Mouse (Mus musculus) liver, postnatal 0 days (tissue): ENCODE measurements around the gene Pnldc1. TPM values are rescaled to one million over a fixed set of nuclear protein-coding genes. Genes with fewer than 3 reads are reported as not detected.
"Not testable (repeated sequence)": the region's sequence is repeated elsewhere in the genome, so short reads cannot be mapped to it uniquely, and the experiment has no call there.

Experiments
- ATAC-seq: fragments of 200-750 bp; cut with Nextera tagmentation; 2 replicates; pipeline ENCODE4 v1.8.0; 2017; ENCODE audit warnings: mild to moderate bottlenecking, moderate library complexity
- DNase-seq: peaks from one replicate; pipeline ENCODE4 v3.0.0-alpha.2; 2016
- H3K27ac ChIP-seq: fragments of 300-500 bp; sonication (generic); 2 replicates; pipeline ENCODE4 v1.5.1; 2014; ENCODE audit warnings: antibody characterized with exemption, moderate library complexity, mild to moderate bottlenecking, low read depth
- H3K27me3 ChIP-seq: fragments of 300-500 bp; sonication (generic); 2 replicates; pipeline ENCODE4 v1.6.1; 2014; ENCODE audit warnings: low read length, control low read depth, mixed read lengths; ENCODE audit not compliant: insufficient read depth
- H3K36me3 ChIP-seq: fragments of 300-500 bp; sonication (generic); replicated peaks from 2 replicates; pipeline ENCODE4 v1.6.1; 2014; ENCODE audit warnings: mild to moderate bottlenecking, control low read depth, low read length, moderate library complexity, mixed read lengths; ENCODE audit not compliant: insufficient read depth
- H3K4me1 ChIP-seq: fragments of 300-500 bp; sonication (generic); 2 replicates; pipeline ENCODE4 v1.6.1; 2014; ENCODE audit warnings: antibody characterized with exemption, mild to moderate bottlenecking, control low read depth; ENCODE audit not compliant: insufficient read depth
- H3K4me2 ChIP-seq: fragments of 300-500 bp; sonication (generic); 2 replicates; pipeline ENCODE4 v1.6.1; 2014; ENCODE audit warnings: low read depth, mild to moderate bottlenecking, low read length, moderate library complexity, mixed read lengths
- H3K4me3 ChIP-seq: fragments of 300-500 bp; sonication (generic); 2 replicates; pipeline ENCODE4 v1.5.1; 2014; ENCODE audit warnings: low read depth, low read length
- H3K9ac ChIP-seq: fragments of 300-500 bp; sonication (generic); replicated peaks from 2 replicates; pipeline ENCODE4 v1.6.1; 2014; ENCODE audit warnings: mild to moderate bottlenecking, moderate library complexity
- H3K9me3 ChIP-seq: fragments of 300-500 bp; sonication (generic); 2 replicates; pipeline ENCODE4 v1.6.1; 2016; ENCODE audit warnings: mild to moderate bottlenecking, control low read depth, low read length, mixed read lengths
- CTCF ChIP-seq: sonication (generic); IDR thresholded peaks from 2 replicates; pipeline ENCODE4 v1.5.1; 2016; ENCODE audit warnings: antibody characterized with exemption, low read depth
- EP300 ChIP-seq: IDR thresholded peaks from 2 replicates; pipeline ENCODE4 v1.6.1; 2016; ENCODE audit warnings: antibody characterized with exemption, low read depth, mild to moderate bottlenecking
- WGBS: fragments of 180-500 bp; shearing (Covaris S2); extraction: QIAGEN DNeasy Blood & Tissue Kit; methylation state at CpG from one replicate; pipeline ENCODE4 v1.1.7; 2014; ENCODE audit not compliant: insufficient replicate concordance; 5-methylcytosine and 5-hydroxymethylcytosine counted together
- polyA plus RNA-seq: library from polyadenylated mRNA; unstranded; fragments of >200 nt; fragmentation: Nextera tagmentation; extraction: Ambion mirVana; gene quantifications from 2 replicates; pipeline ENCODE4 v1.2.1, GENCODE M21; 2015

The Pnldc1 gene
- 0.47 and 0.95 TPM in 2 replicates for polyA plus RNA-seq

DNA sequence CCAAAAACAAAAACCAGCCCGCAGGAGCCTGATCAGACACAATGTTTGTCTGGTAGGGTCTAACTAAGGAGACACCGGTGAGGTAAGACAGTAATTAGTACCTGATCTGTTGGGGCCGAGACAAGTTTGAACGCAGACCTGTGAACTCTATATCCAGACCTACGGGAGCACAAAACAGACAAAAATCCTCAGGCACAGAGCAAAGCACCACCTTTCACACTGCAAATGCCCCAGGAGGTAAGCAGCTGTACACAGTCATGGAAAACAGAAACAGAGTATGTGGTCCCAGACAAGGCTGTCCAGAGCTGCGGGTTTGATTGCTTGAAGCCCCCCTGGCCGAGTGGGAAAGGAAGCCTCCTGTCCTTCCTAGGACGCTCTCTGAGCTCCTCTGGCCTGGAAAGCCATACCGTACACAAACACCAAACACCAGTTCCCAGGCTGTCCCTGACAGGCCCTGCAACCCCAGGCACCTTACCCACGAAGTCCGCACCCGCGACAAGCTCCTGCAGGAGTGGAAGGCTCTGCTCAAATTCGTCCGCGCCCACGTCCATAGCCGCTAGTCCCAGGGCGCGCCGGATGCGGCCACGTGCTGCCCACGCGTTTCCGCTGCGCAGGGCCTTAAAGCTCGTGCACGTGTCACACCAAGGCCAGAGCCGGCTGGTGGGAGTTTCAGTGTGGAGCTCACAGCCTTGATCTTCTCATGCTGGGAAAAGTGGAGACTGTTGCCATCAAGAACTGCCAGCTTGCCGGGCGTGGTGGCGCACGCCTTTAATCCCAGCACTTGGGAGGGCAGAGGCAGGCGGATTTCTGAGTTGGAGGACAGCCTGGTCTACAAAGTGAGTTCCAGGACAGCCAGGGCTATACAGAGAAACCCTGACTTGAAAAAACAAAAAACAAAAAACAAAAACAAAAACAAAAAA lies at the start of gene Pnldc1:
Pnldc1 (minus strand) TSS at position 870 of the 920 bp plus-strand sequence.
- no peak within 1 kb of the TSS for H3K9ac ChIP-seq
- WGBS = 85% methylated on average over 35 of the region's 35 CpGs
- ATAC-seq = no peak
- no peaks in the 10 kb centered on the region for H3K4me1 ChIP-seq
- H3K36me3 ChIP-seq = peaks cover 42% of the 10 kb centered on the region
- no peak within 1 kb of the TSS for H3K4me3 ChIP-seq
- H3K9me3 ChIP-seq = no peaks in the 10 kb centered on the region
- DNase-seq = no peak
- H3K4me2 ChIP-seq = no peak within 1 kb of the TSS
- H3K27ac ChIP-seq = no peak within 1 kb of the TSS
- no peak for TF ChIP-seq EP300
- no peak for TF ChIP-seq CTCF
- no peaks in the 10 kb centered on the region for H3K27me3 ChIP-seq

DNA sequence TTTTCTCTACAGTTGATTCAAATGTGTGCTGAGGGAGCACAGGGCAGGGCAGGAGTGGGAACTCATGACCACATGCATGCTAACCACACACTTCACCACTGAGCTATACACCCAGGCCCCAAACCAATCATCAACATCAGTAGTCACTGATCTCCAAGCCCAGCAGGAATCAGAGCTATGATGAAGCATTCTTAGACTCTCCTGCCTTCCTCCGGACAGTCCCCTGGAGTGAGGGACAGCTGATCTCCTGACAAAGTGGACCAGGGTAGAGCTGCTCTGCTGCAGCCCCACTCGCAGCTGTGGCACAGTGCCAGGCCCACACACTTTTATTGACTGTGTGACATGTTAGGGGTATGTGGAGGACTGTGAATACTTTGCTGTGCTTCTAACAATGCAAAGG lies 49.3 kb upstream of the Pnldc1 start:
- H3K4me1 ChIP-seq, H3K9ac ChIP-seq, H3K4me2 ChIP-seq, ATAC-seq, DNase-seq, H3K27ac ChIP-seq, H3K27me3 ChIP-seq, H3K9me3 ChIP-seq, H3K4me3 ChIP-seq: not testable (repeated sequence)
- WGBS = 10% methylated on average over 1 of the region's 2 CpGs
- H3K36me3 ChIP-seq = peaks cover 13% of the 10 kb centered on the region

DNA sequence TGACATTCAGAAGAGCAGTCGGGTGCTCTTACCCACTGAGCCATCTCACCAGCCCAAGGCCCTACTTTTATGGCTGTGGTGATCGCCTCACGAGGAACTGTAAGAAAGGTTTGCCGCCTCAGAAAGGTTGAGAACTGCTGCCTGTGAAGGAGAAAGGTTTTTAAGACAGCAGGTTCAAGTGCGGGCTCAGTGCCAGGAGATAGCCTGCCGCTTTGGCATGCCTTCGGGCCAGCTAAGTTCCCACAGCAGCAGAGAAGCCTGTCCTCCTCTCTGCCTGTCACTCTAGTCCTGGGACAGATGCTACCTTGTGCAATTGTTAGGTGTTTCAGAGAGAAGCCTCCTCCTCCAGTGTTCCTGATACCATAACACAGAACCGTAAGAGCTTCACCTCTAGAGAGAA lies 46.6 kb upstream of the Pnldc1 start:
- H3K36me3 ChIP-seq = peaks cover 13% of the 10 kb centered on the region
- no peaks in the 10 kb centered on the region for H3K9me3 ChIP-seq
- H3K4me3 ChIP-seq = no peak overlapping the region
- DNase-seq = no peak
- no peak overlapping the region for H3K4me2 ChIP-seq
- no peak overlapping the region for H3K27ac ChIP-seq
- no peaks in the 10 kb centered on the region for H3K27me3 ChIP-seq
- no peak for ATAC-seq
- peaks cover 6% of the 10 kb centered on the region for H3K4me1 ChIP-seq
- TF ChIP-seq CTCF (no peak), EP300 (no peak)
- WGBS = 91% methylated on average over 8 of the region's 8 CpGs
- H3K9ac ChIP-seq = no peak overlapping the region

DNA sequence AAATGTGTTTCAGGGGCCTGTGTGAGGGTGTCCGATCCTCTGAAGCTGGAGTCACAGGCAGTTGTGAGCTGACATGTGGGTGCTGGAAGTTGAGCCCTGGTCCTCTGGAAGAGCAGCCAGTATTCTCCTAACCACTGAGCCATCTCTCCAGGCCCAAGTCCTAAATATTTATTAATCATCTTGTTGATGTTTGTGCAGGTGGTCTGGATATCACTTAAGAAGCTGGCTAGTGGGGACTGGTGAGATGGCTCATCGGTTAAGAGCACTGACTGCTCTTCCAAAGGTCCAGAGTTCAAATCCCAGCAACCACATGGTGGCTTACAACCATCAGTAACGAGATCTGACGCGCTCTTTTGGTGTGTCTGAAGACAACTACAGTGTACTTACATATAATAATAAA lies 39.6 kb upstream of the Pnldc1 start:
- Histone ChIP-seq H3K27me3 (no peaks in the 10 kb centered on the region), H3K27ac (no peak overlapping the region), H3K36me3 (peaks cover 20% of the 10 kb centered on the region), H3K4me2 (no peak overlapping the region), H3K4me1 (no peaks in the 10 kb centered on the region), H3K4me3 (no peak overlapping the region), H3K9me3 (no peaks in the 10 kb centered on the region), H3K9ac (no peak overlapping the region)
- no peak for DNase-seq
- ATAC-seq = no peak
- TF ChIP-seq EP300 (no peak), CTCF (no peak)
- 87% methylated on average over 5 of the region's 5 CpGs for WGBS

DNA sequence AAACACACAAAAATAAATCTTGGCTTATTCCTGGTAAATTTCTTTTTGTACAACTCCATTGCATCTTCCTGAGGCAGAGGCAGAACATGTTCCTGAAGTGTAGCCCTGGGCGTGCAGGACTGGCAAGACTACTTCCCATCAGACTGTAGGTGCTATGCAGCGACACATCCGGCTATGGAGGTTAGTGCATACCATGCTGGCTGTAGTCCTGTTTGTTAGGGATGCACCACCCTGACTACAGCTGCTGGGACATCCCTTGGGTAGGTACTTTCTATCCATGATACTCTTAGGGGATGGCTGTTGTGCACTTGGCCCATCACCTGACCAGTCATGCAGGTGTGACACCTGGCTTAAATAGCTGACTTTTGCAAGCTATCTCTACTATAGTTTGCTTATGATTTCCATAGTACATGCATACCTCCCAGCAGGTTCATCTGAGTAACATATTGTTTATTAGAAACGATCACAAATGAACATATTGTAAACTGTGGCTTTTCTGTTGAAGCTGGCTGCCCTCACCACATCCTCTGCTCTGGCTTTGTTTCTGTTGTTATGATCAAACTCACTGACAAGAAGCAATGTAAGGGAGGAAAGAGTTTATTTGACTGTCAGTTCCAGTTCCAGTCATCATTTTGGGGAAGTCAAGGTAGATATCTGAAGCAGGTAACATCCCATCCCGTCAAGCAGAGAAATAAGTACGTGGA lies 32.6 kb upstream of the Pnldc1 start:
- 82% methylated on average over 6 of the region's 6 CpGs for WGBS
- H3K9ac ChIP-seq = no peak overlapping the region
- no peaks in the 10 kb centered on the region for H3K9me3 ChIP-seq
- TF ChIP-seq EP300 (no peak), CTCF (no peak)
- H3K4me2 ChIP-seq = no peak overlapping the region
- no peak overlapping the region for H3K4me3 ChIP-seq
- H3K4me1 ChIP-seq = peaks cover 8% of the 10 kb centered on the region
- DNase-seq = no peak
- ATAC-seq = no peak
- peaks cover 11% of the 10 kb centered on the region; the same call in 1 of the 2 replicates for H3K36me3 ChIP-seq
- H3K27ac ChIP-seq = no peak overlapping the region
- H3K27me3 ChIP-seq = no peaks in the 10 kb centered on the region

DNA sequence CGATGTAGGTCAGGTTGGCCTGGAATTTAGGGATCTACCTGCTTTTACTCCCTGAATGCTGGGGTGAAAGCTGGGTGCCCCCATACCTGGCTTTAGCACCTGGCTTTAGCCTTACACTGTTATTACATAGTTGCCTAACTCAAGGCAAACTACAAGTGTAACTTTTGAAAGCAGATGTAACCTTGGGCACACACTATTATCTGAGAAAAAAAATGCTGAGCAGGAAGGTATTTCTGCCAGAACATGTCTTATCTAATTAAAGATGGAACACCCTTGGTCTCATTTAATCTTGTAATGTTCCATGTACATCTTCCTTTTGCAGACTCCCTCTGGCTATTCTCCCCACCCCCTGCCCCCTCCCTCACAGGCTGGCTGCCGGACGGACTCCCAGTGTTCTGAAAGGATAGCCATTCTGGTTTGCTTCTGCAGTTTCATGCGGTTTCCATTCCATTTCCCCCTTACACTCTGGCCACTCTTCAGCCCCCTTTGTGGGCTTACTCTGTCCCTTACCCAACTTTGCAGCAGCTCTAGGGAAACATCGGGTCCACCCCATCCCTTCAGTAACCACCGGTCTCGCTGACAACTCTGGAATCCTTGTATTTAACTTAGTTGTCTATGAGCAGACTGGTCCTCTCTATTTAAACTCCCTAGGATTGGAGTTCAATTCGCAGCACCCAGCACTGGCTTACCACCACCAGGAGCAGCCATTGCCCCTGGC lies 31.7 kb upstream of the Pnldc1 start:
- Histone ChIP-seq H3K4me3 (no peak overlapping the region), H3K27me3 (no peaks in the 10 kb centered on the region), H3K27ac (no peak overlapping the region), H3K4me2 (no peak overlapping the region), H3K9ac (no peak overlapping the region), H3K9me3 (no peaks in the 10 kb centered on the region), H3K36me3 (peaks cover 11% of the 10 kb centered on the region; the same call in 1 of the 2 replicates), H3K4me1 (peaks cover 8% of the 10 kb centered on the region)
- DNase-seq (no peak), ATAC-seq (no peak)
- WGBS = 65% methylated on average over 8 of the region's 8 CpGs
- no peak for TF ChIP-seq CTCF
- TF ChIP-seq EP300 = no peak
